Mouse (Mus musculus): ENCODE measurements at regions not wholly inside any gene's neighbourhood (a gene's known extent, or its start where the extent isn't known, plus 50 kb on each side); places are given as distances from the start of the nearest gene placed in this dataset.

DNA sequence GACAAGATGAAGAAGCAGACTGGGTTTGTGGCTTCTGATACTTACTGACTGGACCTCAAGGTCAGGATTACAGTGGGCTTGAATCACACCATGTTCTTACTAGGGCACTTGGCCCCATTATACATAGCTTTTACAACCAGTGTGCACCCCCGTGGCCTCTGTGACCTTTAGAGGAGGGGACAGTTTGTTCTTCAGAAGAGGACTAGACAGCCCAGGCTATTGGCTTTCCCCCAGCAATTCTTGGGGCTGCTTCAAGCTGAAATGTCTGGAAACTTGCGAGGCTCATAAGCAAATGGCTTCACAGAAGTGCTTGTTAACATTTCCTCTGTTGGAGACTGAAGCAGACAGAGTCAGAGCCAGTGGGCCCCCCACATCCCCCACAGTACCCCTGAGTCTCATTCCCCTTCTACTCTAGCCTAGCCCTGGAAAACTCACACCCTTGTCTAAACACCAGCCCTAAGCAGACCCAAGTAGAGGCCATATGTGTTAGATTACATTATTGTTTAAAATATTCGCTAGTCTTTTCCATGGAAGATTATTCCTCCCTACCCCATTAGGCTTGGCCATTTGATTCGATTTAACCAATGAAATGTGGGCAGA is 439.6 kb upstream of the Zmiz1 start:
- Histone ChIP-seq H3K9me3 (ENCODE audit: low read length) (no peaks in the 10 kb centered on the region), H3K4me1 (replicated peaks; ENCODE audit: low read depth, low read length) (peaks cover 15% of the 10 kb centered on the region), H3K4me3 (replicated peaks; ENCODE audit: low read length) (no peak overlapping the region), H3K27me3 (ENCODE audit: insufficient read depth, low read length) (no peaks in the 10 kb centered on the region; the same call in 1 of the 2 replicates), H3K36me3 (ENCODE audit: insufficient read depth, low read length) (no peaks in the 10 kb centered on the region)
- no peak for TF ChIP-seq CTCF (conservative IDR thresholded peaks at IDR 0.05; ENCODE audit: low read length)
- no peak for TF ChIP-seq POU5F1 (IDR thresholded peaks at IDR 0.05; ENCODE audit: borderline replicate concordance, low read length)
- TF ChIP-seq NANOG (IDR thresholded peaks at IDR 0.05; ENCODE audit: borderline replicate concordance, low read length), result no peak

DNA sequence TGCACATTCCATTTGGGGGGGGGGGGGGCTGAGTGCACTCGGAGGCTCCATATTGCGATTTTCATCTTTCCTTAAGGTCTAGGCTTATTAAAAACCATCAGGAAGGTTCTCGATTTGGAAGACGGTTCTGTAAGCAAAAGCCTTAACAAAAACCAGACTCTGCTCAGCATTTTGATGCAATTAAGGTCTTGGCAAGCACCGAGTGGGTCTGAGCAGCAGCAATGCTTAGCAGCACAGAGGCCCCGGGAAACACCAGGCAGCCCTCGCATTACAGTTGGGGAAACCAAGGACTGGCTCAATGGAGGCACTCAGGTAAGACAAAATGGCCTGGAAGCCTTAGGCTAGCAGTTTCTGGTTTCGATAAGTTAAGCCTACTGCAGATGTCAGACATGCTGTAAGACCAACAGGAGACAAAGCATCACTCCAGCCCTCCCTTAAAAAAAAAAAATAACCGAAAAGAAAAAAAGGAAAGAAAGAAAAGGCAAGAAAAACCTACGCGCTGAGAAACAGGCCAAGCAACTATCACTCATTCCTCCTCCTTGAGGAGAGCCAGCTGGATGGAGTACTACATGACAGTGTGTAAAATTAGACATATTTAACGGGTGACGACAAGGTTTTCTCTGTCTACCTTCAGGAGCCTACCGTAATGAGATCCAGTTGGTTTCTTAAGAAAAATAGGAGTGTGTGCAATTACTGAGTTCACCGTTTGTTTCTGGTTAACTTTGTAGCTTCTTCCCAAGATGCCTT is 436.3 kb upstream of the Zmiz1 start:
- H3K4me1 ChIP-seq (replicated peaks; ENCODE audit: low read depth, low read length), result no peaks in the 10 kb centered on the region
- no peak overlapping the region for H3K4me3 ChIP-seq (replicated peaks; ENCODE audit: low read length)
- no peak for TF ChIP-seq CTCF (conservative IDR thresholded peaks at IDR 0.05; ENCODE audit: low read length)
- TF ChIP-seq POU5F1 (IDR thresholded peaks at IDR 0.05; ENCODE audit: borderline replicate concordance, low read length), result no peak
- TF ChIP-seq NANOG (IDR thresholded peaks at IDR 0.05; ENCODE audit: borderline replicate concordance, low read length), result no peak
- peaks cover 11% of the 10 kb centered on the region; the same call in 1 of the 2 replicates for H3K27me3 ChIP-seq (ENCODE audit: insufficient read depth, low read length)
- no peaks in the 10 kb centered on the region for H3K9me3 ChIP-seq (ENCODE audit: low read length)
- H3K36me3 ChIP-seq (ENCODE audit: insufficient read depth, low read length), result no peaks in the 10 kb centered on the region

DNA sequence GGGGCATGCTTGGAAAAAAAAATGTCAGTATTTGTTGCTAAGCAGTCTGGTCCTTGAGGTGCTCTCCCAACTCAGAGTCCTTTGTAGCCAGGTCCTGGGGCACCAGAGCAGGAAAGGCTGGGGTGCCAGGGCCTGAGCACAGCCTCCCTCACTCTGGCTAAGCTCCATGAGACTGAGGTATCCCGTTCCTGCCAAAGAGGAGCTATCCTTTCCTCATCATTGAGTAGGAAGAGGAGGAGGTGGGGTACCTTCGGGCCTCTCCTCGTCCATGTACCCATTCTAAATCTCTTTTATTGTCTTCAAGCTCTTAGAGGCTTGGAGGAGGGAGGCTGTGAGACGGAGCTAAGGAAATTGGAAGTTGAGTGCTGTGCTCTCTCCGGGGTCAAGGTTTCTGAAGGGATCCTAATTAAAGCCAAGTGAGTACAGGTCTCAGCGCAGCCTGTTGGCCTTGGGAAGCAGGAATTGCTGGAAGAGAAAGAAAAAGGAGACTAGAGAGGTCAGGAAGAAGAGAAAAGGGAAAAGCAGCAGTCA is 435.6 kb upstream of the Zmiz1 start:
- no peaks in the 10 kb centered on the region for H3K36me3 ChIP-seq (ENCODE audit: insufficient read depth, low read length)
- TF ChIP-seq CTCF (conservative IDR thresholded peaks at IDR 0.05; ENCODE audit: low read length) (no peak), NANOG (IDR thresholded peaks at IDR 0.05; ENCODE audit: borderline replicate concordance, low read length) (no peak), POU5F1 (IDR thresholded peaks at IDR 0.05; ENCODE audit: borderline replicate concordance, low read length) (no peak)
- H3K4me3 ChIP-seq (replicated peaks; ENCODE audit: low read length), result no peak overlapping the region
- no peaks in the 10 kb centered on the region for H3K4me1 ChIP-seq (replicated peaks; ENCODE audit: low read depth, low read length)
- H3K9me3 ChIP-seq (ENCODE audit: low read length), result no peaks in the 10 kb centered on the region
- peaks cover 11% of the 10 kb centered on the region; the same call in 1 of the 2 replicates for H3K27me3 ChIP-seq (ENCODE audit: insufficient read depth, low read length)

DNA sequence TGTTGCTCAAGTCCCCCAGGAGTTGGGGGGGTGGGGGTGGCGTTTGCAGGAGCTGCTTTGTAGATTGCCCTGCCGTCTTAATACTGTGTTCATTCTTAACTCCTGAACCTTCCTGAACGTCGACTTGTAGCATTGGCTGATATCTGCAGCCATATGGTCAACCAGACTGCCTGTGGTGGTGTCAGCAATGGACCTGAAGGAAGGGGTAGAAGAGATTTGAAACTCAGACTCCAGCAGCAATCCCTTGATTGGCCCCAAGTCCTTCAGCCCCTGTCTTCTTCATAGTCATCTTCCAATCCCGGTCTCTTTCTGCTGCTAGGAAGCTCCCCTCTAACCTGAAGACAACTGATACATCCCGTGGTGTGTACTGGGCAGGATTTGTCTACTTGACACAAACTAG is 433.9 kb upstream of the Zmiz1 start:
- H3K27me3 ChIP-seq (ENCODE audit: insufficient read depth, low read length), result peaks cover 11% of the 10 kb centered on the region; the same call in 1 of the 2 replicates

DNA sequence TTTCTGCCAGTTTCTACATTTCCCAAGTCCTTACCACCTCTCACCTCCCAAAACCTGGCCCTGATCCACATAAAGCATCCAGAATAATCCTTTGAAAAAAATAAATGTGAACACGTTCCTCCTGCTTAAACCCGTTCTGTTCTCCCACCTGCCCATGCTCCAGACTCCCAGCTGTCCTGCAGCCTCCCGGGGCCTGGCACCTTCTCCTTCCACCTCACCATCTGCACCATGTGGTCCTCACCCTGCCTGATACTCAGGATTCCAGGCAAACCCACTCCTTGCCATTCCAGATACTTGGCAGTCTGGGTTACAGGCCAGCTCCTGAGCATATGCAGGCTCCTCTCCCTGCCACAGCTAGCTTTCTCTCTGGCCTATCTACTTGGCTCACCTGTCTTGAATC is 431.9 kb upstream of the Zmiz1 start:
- Histone ChIP-seq H3K4me1 (replicated peaks; ENCODE audit: low read depth, low read length) (0 out of 2 replicates have a peak, but pooled peaks cover 3% of the 10 kb centered on the region), H3K36me3 (ENCODE audit: insufficient read depth, low read length) (no peaks in the 10 kb centered on the region), H3K9me3 (ENCODE audit: low read length) (no peaks in the 10 kb centered on the region), H3K4me3 (replicated peaks; ENCODE audit: low read length) (no peak overlapping the region), H3K27me3 (ENCODE audit: insufficient read depth, low read length) (peaks cover 11% of the 10 kb centered on the region; the same call in 1 of the 2 replicates)
- TF ChIP-seq POU5F1 (IDR thresholded peaks at IDR 0.05; ENCODE audit: borderline replicate concordance, low read length), result no peak
- no peak for TF ChIP-seq CTCF (conservative IDR thresholded peaks at IDR 0.05; ENCODE audit: low read length)
- TF ChIP-seq NANOG (IDR thresholded peaks at IDR 0.05; ENCODE audit: borderline replicate concordance, low read length), result no peak

More for the DNA sequence above, 433.9 kb upstream of the Zmiz1 start:
- Histone ChIP-seq H3K36me3 (ENCODE audit: insufficient read depth, low read length) (no peaks in the 10 kb centered on the region), H3K4me1 (replicated peaks; ENCODE audit: low read depth, low read length) (no peaks in the 10 kb centered on the region), H3K9me3 (ENCODE audit: low read length) (no peaks in the 10 kb centered on the region), H3K4me3 (replicated peaks; ENCODE audit: low read length) (no peak overlapping the region)
- TF ChIP-seq CTCF (conservative IDR thresholded peaks at IDR 0.05; ENCODE audit: low read length) (no peak), POU5F1 (IDR thresholded peaks at IDR 0.05; ENCODE audit: borderline replicate concordance, low read length) (no peak), NANOG (IDR thresholded peaks at IDR 0.05; ENCODE audit: borderline replicate concordance, low read length) (no peak)

DNA sequence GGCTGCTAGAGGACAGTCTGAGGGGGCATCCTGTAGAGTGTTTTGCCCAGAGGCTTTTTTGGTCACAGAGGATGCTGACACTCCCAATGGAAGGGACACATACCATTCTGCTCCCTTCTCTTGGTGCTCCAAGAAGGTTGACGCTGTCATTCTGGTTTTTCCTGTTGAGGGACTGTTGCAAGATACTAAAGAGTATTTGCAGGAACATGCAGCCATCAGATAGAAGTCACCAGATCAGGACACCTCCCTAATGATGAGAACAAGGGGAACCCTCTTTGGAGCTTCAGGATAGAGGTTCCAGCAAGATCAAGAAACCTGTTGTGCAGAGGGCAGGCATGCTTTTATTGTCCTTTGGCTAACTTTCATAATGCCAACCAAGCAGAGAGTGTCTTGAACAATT is 431.1 kb upstream of the Zmiz1 start:
- H3K36me3 ChIP-seq (ENCODE audit: insufficient read depth, low read length), result no peaks in the 10 kb centered on the region
- 0 out of 2 replicates have a peak, but pooled peaks cover 3% of the 10 kb centered on the region for H3K4me1 ChIP-seq (replicated peaks; ENCODE audit: low read depth, low read length)
- H3K4me3 ChIP-seq (replicated peaks; ENCODE audit: low read length), result no peak overlapping the region
- peaks cover 11% of the 10 kb centered on the region; the same call in 1 of the 2 replicates for H3K27me3 ChIP-seq (ENCODE audit: insufficient read depth, low read length)
- no peaks in the 10 kb centered on the region for H3K9me3 ChIP-seq (ENCODE audit: low read length)
- TF ChIP-seq POU5F1 (IDR thresholded peaks at IDR 0.05; ENCODE audit: borderline replicate concordance, low read length), result no peak
- no peak for TF ChIP-seq NANOG (IDR thresholded peaks at IDR 0.05; ENCODE audit: borderline replicate concordance, low read length)
- TF ChIP-seq CTCF (conservative IDR thresholded peaks at IDR 0.05; ENCODE audit: low read length), result no peak

DNA sequence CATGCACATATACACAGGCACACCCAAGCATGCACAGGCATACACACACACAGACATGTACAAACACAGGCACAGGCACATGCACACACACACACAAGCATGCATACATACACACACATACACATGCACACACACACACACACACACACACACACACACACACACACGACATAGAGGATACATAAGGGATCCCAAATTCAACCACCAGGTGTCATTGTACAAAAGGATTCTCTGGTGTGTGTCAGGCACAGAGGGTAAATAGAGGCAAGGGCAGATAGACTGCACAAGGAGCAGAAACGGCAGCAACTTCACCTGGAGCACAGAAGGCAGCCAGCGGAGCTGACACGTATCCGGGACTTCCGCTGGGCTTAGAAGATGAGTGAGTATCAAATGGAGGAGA is 428.1 kb upstream of the Zmiz1 start:
- Histone ChIP-seq H3K27me3 (ENCODE audit: insufficient read depth, low read length) (peaks cover 8% of the 10 kb centered on the region; the same call in 1 of the 2 replicates), H3K4me3 (replicated peaks; ENCODE audit: low read length) (no peak overlapping the region), H3K9me3 (ENCODE audit: low read length) (no peaks in the 10 kb centered on the region), H3K36me3 (ENCODE audit: insufficient read depth, low read length) (no peaks in the 10 kb centered on the region), H3K4me1 (replicated peaks; ENCODE audit: low read depth, low read length) (peaks cover 13% of the 10 kb centered on the region)
- TF ChIP-seq POU5F1 (IDR thresholded peaks at IDR 0.05; ENCODE audit: borderline replicate concordance, low read length) (no peak), CTCF (conservative IDR thresholded peaks at IDR 0.05; ENCODE audit: low read length) (0 out of 2 replicates have a peak, but pooled peaks have one; percentile 4)
